Mouse (Mus musculus) CH12.LX (cell line): ENCODE results near the gene Ctsll3.

Source experiments
- CHD2 ChIP-seq: IDR thresholded peaks from 2 replicates; pipeline ENCODE4 v1.6.1; 2011; ENCODE audit warnings: low read length, improper control_type of control experiment
- CTCF ChIP-seq, 2 experiments: IDR thresholded peaks in 1 of 2; conservative IDR thresholded peaks in 1 of 2; 2 replicates each; pipeline ENCODE4 v1.5.1; 2011 to 2012; ENCODE audit warnings: low read depth in 2 of 2, low read length in 2 of 2, improper control_type of control experiment in 1 of 2, inconsistent platforms in 1 of 2, mild to moderate bottlenecking in 1 of 2, moderate library complexity in 1 of 2
- ELF1 ChIP-seq: IDR thresholded peaks from 2 replicates; pipeline ENCODE4 v1.6.1; 2014; ENCODE audit warnings: low read depth, mild to moderate bottlenecking, inconsistent platforms, low read length, improper control_type of control experiment
- EP300 ChIP-seq: IDR thresholded peaks from 2 replicates; pipeline ENCODE4 v1.6.1; 2011; ENCODE audit warnings: low read length, improper control_type of control experiment
- HCFC1 ChIP-seq: IDR thresholded peaks from 2 replicates; pipeline ENCODE4 v1.6.1; 2012; ENCODE audit warnings: low read depth, mild to moderate bottlenecking, inconsistent platforms, low read length, improper control_type of control experiment
- POLR2A ChIP-seq: IDR thresholded peaks from 2 replicates; pipeline ENCODE4 v1.6.1; 2011; ENCODE audit warnings: low read depth, mild to moderate bottlenecking, improper control_type of control experiment, low read length
- RAD21 ChIP-seq: IDR thresholded peaks from 2 replicates; pipeline ENCODE4 v1.6.1; 2011; ENCODE audit warnings: low read depth, mild to moderate bottlenecking, low read length, improper control_type of control experiment, moderate library complexity
- RCOR1 ChIP-seq: conservative IDR thresholded peaks from 2 replicates; pipeline ENCODE4 v1.6.1; 2012; ENCODE audit warnings: low read depth, mild to moderate bottlenecking, inconsistent platforms, low read length, improper control_type of control experiment
- SMC3 ChIP-seq: IDR thresholded peaks from 2 replicates; pipeline ENCODE4 v1.6.1; 2011; ENCODE audit warnings: low read depth, low read length, improper control_type of control experiment
- USF1 ChIP-seq: IDR thresholded peaks from 2 replicates; pipeline ENCODE4 v1.6.1; 2014; ENCODE audit warnings: low read depth, mild to moderate bottlenecking, inconsistent platforms, low read length, improper control_type of control experiment
- ZKSCAN1 ChIP-seq: IDR thresholded peaks from 2 replicates; pipeline ENCODE4 v1.6.1; 2012; ENCODE audit warnings: low read depth, inconsistent platforms, low read length, improper control_type of control experiment, borderline replicate concordance
- ZNF384 ChIP-seq: IDR thresholded peaks from 2 replicates; pipeline ENCODE4 v1.6.1; 2012; ENCODE audit warnings: low read depth, low read length, improper control_type of control experiment, inconsistent platforms

GRCm38 (mm10) chr13:60842703-60843102, 40.1 kb upstream of the Ctsll3 start:
- TF ChIP-seq CHD2, result no peak
- no peak for TF ChIP-seq CTCF (conservative IDR thresholded peaks at IDR 0.05 in 1 of 2, IDR thresholded peaks at IDR 0.05 in 1 of 2; ENCODE audit: low read depth in 2 of 2, low read length in 2 of 2)
- no peak for TF ChIP-seq EP300
- TF ChIP-seq RCOR1, result no peak
- no peak for TF ChIP-seq POLR2A
- no peak for TF ChIP-seq HCFC1
- no peak for TF ChIP-seq ZKSCAN1
- no peak for TF ChIP-seq ZNF384
- no peak for TF ChIP-seq RAD21
- TF ChIP-seq SMC3, result no peak
- TF ChIP-seq ELF1, result no peak
- no peak for TF ChIP-seq USF1
